In the genomic region with DNA sequence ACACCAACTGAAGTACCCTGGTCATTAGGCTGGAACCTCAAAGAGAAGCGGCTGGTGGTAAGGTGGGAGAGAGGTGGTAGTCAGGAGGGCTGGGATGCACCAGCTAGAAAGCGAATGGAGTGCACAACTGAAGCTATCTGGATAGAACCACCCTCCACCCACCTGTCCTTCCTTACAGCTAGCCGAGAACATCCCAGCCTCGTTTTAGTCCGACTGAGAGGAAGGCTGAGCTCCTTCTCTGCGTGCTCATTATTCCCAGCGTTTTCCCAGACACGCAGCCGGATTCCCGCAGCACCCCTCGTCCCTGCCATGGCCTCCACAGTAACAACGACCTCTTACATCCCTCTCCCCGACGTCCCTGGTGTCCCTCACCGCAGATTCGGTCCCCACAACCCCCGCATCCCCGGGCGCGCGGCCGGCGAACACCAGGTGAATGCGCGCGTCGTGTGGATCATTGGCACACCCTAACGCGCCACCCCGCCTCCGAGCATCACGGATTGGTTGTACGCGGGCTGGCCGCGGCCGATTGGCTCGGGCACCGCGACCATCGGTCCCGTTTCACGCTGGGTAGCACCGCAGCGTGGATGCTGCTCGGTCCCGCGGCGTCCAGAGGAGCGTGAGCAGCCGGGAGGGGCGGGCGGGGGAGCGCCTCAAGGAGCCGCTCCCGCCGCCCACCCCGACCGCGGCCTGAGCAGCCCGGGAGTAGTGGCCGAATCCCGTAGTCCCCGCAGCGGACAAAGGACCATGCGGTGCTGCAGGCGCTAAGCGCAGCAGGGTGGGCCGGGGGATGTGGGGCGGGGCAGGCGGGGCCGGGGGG, we compare ENCODE assay signal across 8 mouse cellular contexts. TPM values are rescaled to one million over a fixed set of nuclear protein-coding genes. Genes with fewer than 3 reads are reported as not detected.
DNase-seq lines count a peak whose midpoint lies in the region; ATAC-seq and TF ChIP-seq lines count a peak whose summit lies in the region.

A gene (plus strand): TSS at position 679 of the 817 bp plus-strand sequence.

- no peak for TF ChIP-seq POLR2A in limb, embryonic 14.5 days (IDR thresholded peaks at IDR 0.05; ENCODE audit: borderline replicate concordance, extremely low read depth, insufficient read depth, insufficient read length)

- peaks cover 31% of the 10 kb centered on the region for H3K36me3 ChIP-seq in embryonic facial prominence, embryonic 13.5 days
- no peaks in the 10 kb centered on the region for H3K36me3 ChIP-seq in heart, embryonic 11.5 days (ENCODE audit: control insufficient read depth, insufficient read depth, low read length)
- H3K36me3 ChIP-seq in kidney, embryonic 15.5 days: peaks cover 18% of the 10 kb centered on the region
- peaks cover 26% of the 10 kb centered on the region for H3K36me3 ChIP-seq in limb, embryonic 14.5 days (ENCODE audit: control insufficient read depth, insufficient read depth, low read length)
- peaks cover 26% of the 10 kb centered on the region for H3K36me3 ChIP-seq in midbrain, embryonic 14.5 days (ENCODE audit: control insufficient read depth, insufficient read depth, low read length)
- 0 out of 2 replicates have a peak, but pooled peaks cover 3% of the 10 kb centered on the region for H3K36me3 ChIP-seq in stomach, embryonic 15.5 days

- DNase-seq in CD4-positive helper T cell, adult 2 months (ENCODE audit: low read depth, low spot score): peak; percentile 82
- peak; percentile 80 for DNase-seq in adrenal gland, postnatal 14 days
- peak; percentile 83 for DNase-seq in limb, embryonic 14.5 days (ENCODE audit: low spot score)
- DNase-seq in midbrain, embryonic 14.5 days: peak; percentile 97

- H3K27ac ChIP-seq in embryonic facial prominence, embryonic 13.5 days: peak within 1 kb of the TSS; percentile 39; the same call in 1 of the 2 replicates
- no peak within 1 kb of the TSS for H3K27ac ChIP-seq in heart, embryonic 11.5 days (ENCODE audit: low read depth, low read length)
- peak within 1 kb of the TSS; percentile 42; the same call in 1 of the 2 replicates for H3K27ac ChIP-seq in kidney, embryonic 15.5 days
- H3K27ac ChIP-seq in limb, embryonic 14.5 days (replicated peaks; ENCODE audit: low read depth, low read length): peak within 1 kb of the TSS; percentile 19; the same call in 1 of the 2 replicates
- H3K27ac ChIP-seq in midbrain, embryonic 14.5 days (replicated peaks; ENCODE audit: low read depth, low read length): peak within 1 kb of the TSS; percentile 94
- no peak within 1 kb of the TSS for H3K27ac ChIP-seq in stomach, embryonic 15.5 days

- WGBS in embryonic facial prominence, embryonic 13.5 days: under 1% methylated on average over 71 of the region's 72 CpGs
- WGBS in heart, embryonic 11.5 days (ENCODE audit: insufficient replicate concordance): under 1% methylated on average over 68 of the region's 72 CpGs
- WGBS in kidney, embryonic 15.5 days: under 1% methylated on average over 72 of the region's 72 CpGs
- 1% methylated on average over 54 of the region's 72 CpGs for WGBS in limb, embryonic 14.5 days
- WGBS in midbrain, embryonic 14.5 days: under 1% methylated on average over 60 of the region's 72 CpGs
- under 1% methylated on average over 59 of the region's 72 CpGs for WGBS in stomach, embryonic 15.5 days

- no peaks in the 10 kb centered on the region for H3K27me3 ChIP-seq in embryonic facial prominence, embryonic 13.5 days
- peaks cover 57% of the 10 kb centered on the region for H3K27me3 ChIP-seq in heart, embryonic 11.5 days (ENCODE audit: control insufficient read depth, insufficient read depth, low read length)
- H3K27me3 ChIP-seq in kidney, embryonic 15.5 days: peaks cover 9% of the 10 kb centered on the region
- H3K27me3 ChIP-seq in limb, embryonic 14.5 days (ENCODE audit: control insufficient read depth, insufficient read depth, low read length): no peaks in the 10 kb centered on the region
- no peaks in the 10 kb centered on the region for H3K27me3 ChIP-seq in midbrain, embryonic 14.5 days (ENCODE audit: control insufficient read depth, insufficient read depth, low read length)
- no peaks in the 10 kb centered on the region for H3K27me3 ChIP-seq in stomach, embryonic 15.5 days (replicated peaks)

- ATAC-seq in embryonic facial prominence, embryonic 13.5 days (ENCODE audit: insufficient number of reproducible peaks, insufficient read depth, low FRiP score, low TSS enrichment, low read depth): peak; percentile 90
- ATAC-seq in heart, embryonic 11.5 days (replicated peaks; ENCODE audit: insufficient number of reproducible peaks, low FRiP score, low TSS enrichment): peak; percentile 77
- ATAC-seq in kidney, embryonic 15.5 days (replicated peaks; ENCODE audit: low FRiP score): peak; percentile 96
- ATAC-seq in limb, embryonic 14.5 days (ENCODE audit: low FRiP score, low read depth): peak; percentile 95
- ATAC-seq in midbrain, embryonic 14.5 days (ENCODE audit: low FRiP score, low TSS enrichment): peak; percentile 96
- peak; percentile 89 for ATAC-seq in stomach, embryonic 15.5 days (ENCODE audit: insufficient read depth, low FRiP score, low read depth)

- peak within 1 kb of the TSS; percentile 94 for H3K4me2 ChIP-seq in embryonic facial prominence, embryonic 13.5 days
- peak within 1 kb of the TSS; percentile 92 for H3K4me2 ChIP-seq in heart, embryonic 11.5 days
- peak within 1 kb of the TSS; percentile 98 for H3K4me2 ChIP-seq in kidney, embryonic 15.5 days
- H3K4me2 ChIP-seq in limb, embryonic 14.5 days (replicated peaks; ENCODE audit: low read depth, low read length, severe bottlenecking): peak within 1 kb of the TSS; percentile 88
- H3K4me2 ChIP-seq in midbrain, embryonic 14.5 days (ENCODE audit: low read length): peak within 1 kb of the TSS; percentile 83
- peak within 1 kb of the TSS; percentile 99 for H3K4me2 ChIP-seq in stomach, embryonic 15.5 days

- peak within 1 kb of the TSS; percentile 91 for H3K9ac ChIP-seq in embryonic facial prominence, embryonic 13.5 days
- peak within 1 kb of the TSS; percentile 66 for H3K9ac ChIP-seq in heart, embryonic 11.5 days (ENCODE audit: low read depth, low read length)
- H3K9ac ChIP-seq in kidney, embryonic 15.5 days: peak within 1 kb of the TSS; percentile 72
- peak within 1 kb of the TSS; percentile 87 for H3K9ac ChIP-seq in limb, embryonic 14.5 days (ENCODE audit: low read depth, low read length, severe bottlenecking)
- peak within 1 kb of the TSS; percentile 98 for H3K9ac ChIP-seq in midbrain, embryonic 14.5 days (replicated peaks; ENCODE audit: low read length)
- peak within 1 kb of the TSS; percentile 50 for H3K9ac ChIP-seq in stomach, embryonic 15.5 days

- H3K9me3 ChIP-seq in embryonic facial prominence, embryonic 13.5 days: no peaks in the 10 kb centered on the region
- H3K9me3 ChIP-seq in heart, embryonic 11.5 days (replicated peaks; ENCODE audit: control insufficient read depth, low read length): no peaks in the 10 kb centered on the region
- no peaks in the 10 kb centered on the region for H3K9me3 ChIP-seq in kidney, embryonic 15.5 days (replicated peaks)
- no peaks in the 10 kb centered on the region for H3K9me3 ChIP-seq in limb, embryonic 14.5 days (ENCODE audit: control insufficient read depth, low read length)
- no peaks in the 10 kb centered on the region; the same call in 1 of the 2 replicates for H3K9me3 ChIP-seq in midbrain, embryonic 14.5 days (ENCODE audit: control insufficient read depth, low read length)
- H3K9me3 ChIP-seq in stomach, embryonic 15.5 days: no peaks in the 10 kb centered on the region

- H3K4me1 ChIP-seq in embryonic facial prominence, embryonic 13.5 days: peaks cover 18% of the 10 kb centered on the region
- H3K4me1 ChIP-seq in heart, embryonic 11.5 days (ENCODE audit: control insufficient read depth, insufficient read depth, low read length): 0 out of 2 replicates have a peak, but pooled peaks cover 4% of the 10 kb centered on the region
- H3K4me1 ChIP-seq in kidney, embryonic 15.5 days: peaks cover 26% of the 10 kb centered on the region
- H3K4me1 ChIP-seq in limb, embryonic 14.5 days (ENCODE audit: control insufficient read depth, insufficient read depth, low read length): peaks cover 3% of the 10 kb centered on the region
- peaks cover 23% of the 10 kb centered on the region for H3K4me1 ChIP-seq in midbrain, embryonic 14.5 days (ENCODE audit: control insufficient read depth, insufficient read depth, low read length)
- peaks cover 13% of the 10 kb centered on the region; the same call in 1 of the 2 replicates for H3K4me1 ChIP-seq in stomach, embryonic 15.5 days

- H3K4me3 ChIP-seq in embryonic facial prominence, embryonic 13.5 days: peak within 1 kb of the TSS; percentile 82
- peak within 1 kb of the TSS; percentile 63 for H3K4me3 ChIP-seq in heart, embryonic 11.5 days (ENCODE audit: low read depth, low read length)
- H3K4me3 ChIP-seq in kidney, embryonic 15.5 days (replicated peaks): peak within 1 kb of the TSS; percentile 77
- peak within 1 kb of the TSS; percentile 82 for H3K4me3 ChIP-seq in limb, embryonic 14.5 days (replicated peaks; ENCODE audit: low read length)
- peak within 1 kb of the TSS; percentile 85 for H3K4me3 ChIP-seq in midbrain, embryonic 14.5 days (replicated peaks; ENCODE audit: low read depth, low read length)
- peak within 1 kb of the TSS; percentile 68 for H3K4me3 ChIP-seq in stomach, embryonic 15.5 days (replicated peaks)

RNA-seq across cellular contexts. Expression of the gene that starts here (rescaled TPM):
- total RNA-seq in adrenal gland, postnatal 14 days (2021): 1.4 and 2.7 TPM in 2 replicates
- 26.4 and 27.4 TPM in 2 replicates for polyA plus RNA-seq in embryonic facial prominence, embryonic 13.5 days (2015; fragmentation: Nextera tagmentation; extraction: Ambion mirVana)
- 1.4 and 2.6 TPM in 2 replicates for polyA plus RNA-seq in heart, embryonic 11.5 days (2014; fragmentation: Nextera tagmentation; extraction: Ambion mirVana)
- polyA plus RNA-seq in kidney, embryonic 15.5 days (2015; fragmentation: Nextera tagmentation; extraction: Ambion mirVana): 12.4 and 15.4 TPM in 2 replicates
- polyA plus RNA-seq in limb, embryonic 14.5 days (2012; rRNA removed): 46.5 and 53.7 TPM in 2 replicates
- 12.3 and 17.1 TPM in 2 replicates for polyA plus RNA-seq in limb, embryonic 14.5 days (2014; fragmentation: Nextera tagmentation; extraction: Ambion mirVana)
- 44.1 and 56.0 TPM in 2 replicates for polyA plus RNA-seq in midbrain, embryonic 14.5 days (2014; fragmentation: Nextera tagmentation; extraction: Ambion mirVana)
- 7.0 and 9.2 TPM in 2 replicates for polyA plus RNA-seq in stomach, embryonic 15.5 days (2015; fragmentation: Nextera tagmentation; extraction: Ambion mirVana)

Comparison
In these comparisons a context has a peak if more than half of its experiments do, and no peak if none do; other contexts are left out.
1. H3K27ac ChIP-seq: peak in embryonic facial prominence, embryonic 13.5 days (single experiment), kidney, embryonic 15.5 days (single experiment), limb, embryonic 14.5 days (single experiment) and midbrain, embryonic 14.5 days (single experiment); none in heart, embryonic 11.5 days (single experiment) and stomach, embryonic 15.5 days (single experiment).
2. Peak in every context shown above with its lines, with median percentiles within 50 percentile points of each other: DNase-seq, ATAC-seq, H3K4me2 ChIP-seq, H3K4me3 ChIP-seq and H3K9ac ChIP-seq.